Mouse (Mus musculus) thymus, adult 2 months (tissue): ENCODE results near the gene Gls. TPM values are rescaled to one million over a fixed set of nuclear protein-coding genes. Genes with fewer than 3 reads are reported as not detected.

Source experiments
- DNase-seq: peaks from one replicate; pipeline ENCODE4 v3.0.0; 2021
- H3K27ac ChIP-seq: fragments of 200-500 bp; 2 replicates; pipeline ENCODE4 v1.5.1; 2012; ENCODE audit warnings: low read length, control low read depth; ENCODE audit not compliant: control insufficient read depth, insufficient read depth
- H3K27me3 ChIP-seq: fragments of 200-500 bp; 2 replicates; pipeline ENCODE4 v1.6.1; 2012; ENCODE audit warnings: mild to moderate bottlenecking, low read length, moderate library complexity, mixed read lengths; ENCODE audit not compliant: control insufficient read depth, insufficient read depth
- H3K36me3 ChIP-seq: fragments of 200-500 bp; 2 replicates; pipeline ENCODE4 v1.6.1; 2012; ENCODE audit warnings: mild to moderate bottlenecking, low read length, moderate library complexity; ENCODE audit not compliant: control insufficient read depth, insufficient read depth
- H3K4me1 ChIP-seq: fragments of 200-500 bp; replicated peaks from 2 replicates; pipeline ENCODE4 v1.6.1; 2012; ENCODE audit warnings: low read length; ENCODE audit not compliant: control insufficient read depth, insufficient read depth
- H3K4me3 ChIP-seq: fragments of 200-500 bp; 2 replicates; pipeline ENCODE4 v1.5.1; 2012; ENCODE audit warnings: mild to moderate bottlenecking, low read length, control low read depth, moderate library complexity; ENCODE audit not compliant: control insufficient read depth, insufficient read depth
- CTCF ChIP-seq: fragments of 200-500 bp; IDR thresholded peaks from 2 replicates; pipeline ENCODE4 v1.5.1; 2012; ENCODE audit warnings: mild to moderate bottlenecking, control low read depth, low read length, moderate library complexity, borderline replicate concordance; ENCODE audit not compliant: control insufficient read depth, poor library complexity, insufficient read depth; ENCODE audit errors: extremely low read depth
- POLR2A ChIP-seq: fragments of 200-500 bp; IDR thresholded peaks from 2 replicates; pipeline ENCODE4 v1.6.1; 2012; ENCODE audit warnings: mild to moderate bottlenecking, low read length, control low read depth, moderate library complexity; ENCODE audit not compliant: control insufficient read depth, poor library complexity, insufficient read depth; ENCODE audit errors: extremely low read depth
- WGBS: fragments of 180-500 bp; shearing (Covaris S2); methylation state at CpG from one replicate; pipeline ENCODE4 v1.1.7; 2018; 5-methylcytosine and 5-hydroxymethylcytosine counted together
- polyA plus RNA-seq: library from polyadenylated mRNA; depleted of rRNA; stranded (reverse); fragments of >200 nt; gene quantifications from 2 replicates; pipeline ENCODE4 v1.2.3, GENCODE M21; 2012

Gls gene
- polyA plus RNA-seq, 1 experiment, result 26.0 TPM

GRCm38 (mm10) chr1:52270354-52270753 is 37.3 kb upstream of the Gls start:
- Histone ChIP-seq H3K4me3 (no peak overlapping the region), H3K4me1 (no peaks in the 10 kb centered on the region), H3K36me3 (no peaks in the 10 kb centered on the region), H3K27me3 (no peaks in the 10 kb centered on the region), H3K27ac (no peak overlapping the region)
- TF ChIP-seq CTCF (no peak), POLR2A (no peak)
- 95% methylated on average over 9 of the region's 9 CpGs for WGBS
- no peak for DNase-seq

GRCm38 (mm10) chr1:52269596-52269995 is 36.6 kb upstream of the Gls start:
- no peaks in the 10 kb centered on the region for H3K27me3 ChIP-seq
- H3K4me3 ChIP-seq, result no peak overlapping the region
- TF ChIP-seq CTCF (no peak), POLR2A (no peak)
- H3K36me3 ChIP-seq, result no peaks in the 10 kb centered on the region
- 87% methylated on average over 4 of the region's 4 CpGs for WGBS
- H3K27ac ChIP-seq, result no peak overlapping the region
- DNase-seq, result no peak
- H3K4me1 ChIP-seq, result no peaks in the 10 kb centered on the region

GRCm38 (mm10) chr1:52268006-52268405 is 35.0 kb upstream of the Gls start:
- 95% methylated on average over 6 of the region's 6 CpGs for WGBS
- no peaks in the 10 kb centered on the region for H3K36me3 ChIP-seq
- H3K4me1 ChIP-seq, result no peaks in the 10 kb centered on the region; the same call in 1 of the 2 replicates
- H3K27ac ChIP-seq, result no peak overlapping the region
- TF ChIP-seq CTCF (no peak), POLR2A (no peak)
- H3K4me3 ChIP-seq, result no peak overlapping the region
- no peak for DNase-seq
- no peaks in the 10 kb centered on the region for H3K27me3 ChIP-seq

- H3K36me3 ChIP-seq, result no peaks in the 10 kb centered on the region
- H3K27ac ChIP-seq, result no peak overlapping the region
- TF ChIP-seq CTCF (no peak), POLR2A (no peak)
- H3K4me1 ChIP-seq, result no peaks in the 10 kb centered on the region; the same call in 1 of the 2 replicates
- DNase-seq, result peak; percentile 62
- no peak overlapping the region for H3K4me3 ChIP-seq
- 50% methylated on average over 3 of the region's 3 CpGs for WGBS
- H3K27me3 ChIP-seq, result no peaks in the 10 kb centered on the region
Measured at GRCm38 (mm10) chr1:52267606-52268005, 34.6 kb upstream of the Gls start.

GRCm38 (mm10) chr1:52265886-52266516 is 33.0 kb upstream of the Gls start:
- no peak overlapping the region for H3K4me3 ChIP-seq
- H3K27ac ChIP-seq, result no peak overlapping the region
- H3K27me3 ChIP-seq, result no peaks in the 10 kb centered on the region
- no peaks in the 10 kb centered on the region for H3K36me3 ChIP-seq
- no peak for DNase-seq
- WGBS, result 95% methylated on average over 3 of the region's 3 CpGs
- no peaks in the 10 kb centered on the region; the same call in 1 of the 2 replicates for H3K4me1 ChIP-seq
- no peak for TF ChIP-seq POLR2A
- no peak for TF ChIP-seq CTCF

GRCm38 (mm10) chr1:52264290-52264689 is 31.3 kb upstream of the Gls start:
- Histone ChIP-seq H3K27ac (no peak overlapping the region), H3K4me3 (no peak overlapping the region), H3K36me3 (no peaks in the 10 kb centered on the region), H3K4me1 (no peaks in the 10 kb centered on the region; the same call in 1 of the 2 replicates), H3K27me3 (no peaks in the 10 kb centered on the region)
- TF ChIP-seq POLR2A, result no peak
- no peak for TF ChIP-seq CTCF
- no peak for DNase-seq
- WGBS, result 85% methylated on average over 3 of the region's 3 CpGs
